Mouse (Mus musculus): ENCODE data around the gene Glis3.

GRCm38 (mm10) chr19:28503011-28503410 is 176.9 kb downstream of the Glis3 start:
- no peak for TF ChIP-seq CTCF (IDR thresholded peaks at IDR 0.05; ENCODE audit: low read depth, low read length)
- TF ChIP-seq GATA1 (IDR thresholded peaks at IDR 0.05; ENCODE audit: borderline replicate concordance, low read length), result no peak
- TF ChIP-seq POLR2AphosphoS5 (IDR thresholded peaks at IDR 0.05; ENCODE audit: insufficient replicate concordance, low read depth, low read length), result no peak
